Mouse (Mus musculus) cortical plate, adult 2 months (tissue): ENCODE measurements around the gene Ahsg. TPM values are rescaled to one million over a fixed set of nuclear protein-coding genes. Genes with fewer than 3 reads are reported as not detected.
A peak's percentile ranks its signal among the peaks of the same experiment; 100 is the strongest.

ENCODE experiments used
- H3K27ac ChIP-seq: fragments of 200-500 bp; 2 replicates; pipeline ENCODE4 v1.5.1; 2012; ENCODE audit warnings: low read length, control low read depth, inconsistent platforms; ENCODE audit not compliant: insufficient read depth
- H3K4me1 ChIP-seq: fragments of 200-500 bp; 2 replicates; pipeline ENCODE4 v1.6.1; 2011; ENCODE audit warnings: low read length; ENCODE audit not compliant: control insufficient read depth, insufficient read depth
- H3K4me3 ChIP-seq: fragments of 200-500 bp; 2 replicates; pipeline ENCODE4 v1.5.1; 2011; ENCODE audit warnings: mild to moderate bottlenecking, low read length, control low read depth; ENCODE audit not compliant: insufficient read depth
- CTCF ChIP-seq: fragments of 200-500 bp; IDR thresholded peaks from 2 replicates; pipeline ENCODE4 v1.5.1; 2011; ENCODE audit warnings: mild to moderate bottlenecking, control low read depth, low read length; ENCODE audit not compliant: insufficient read depth; ENCODE audit errors: extremely low read depth
- POLR2A ChIP-seq: fragments of 200-500 bp; IDR thresholded peaks from 2 replicates; pipeline ENCODE4 v1.6.1; 2011; ENCODE audit warnings: mild to moderate bottlenecking, low read length, control low read depth; ENCODE audit not compliant: insufficient read depth; ENCODE audit errors: extremely low read depth
- polyA plus RNA-seq: library from polyadenylated mRNA; depleted of rRNA; stranded (reverse); fragments of >200 nt; gene quantifications from 2 replicates; pipeline ENCODE4 v1.2.3, GENCODE M21; 2012; rRNA removed

Gene Ahsg
- 0.23 TPM in 1 of 2 replicates, not detected in the other for polyA plus RNA-seq

- TF ChIP-seq POLR2A (no peak), CTCF (no peak)
- no peak within 1 kb of the TSS for H3K27ac ChIP-seq
- no peak within 1 kb of the TSS for H3K4me3 ChIP-seq
- H3K4me1 ChIP-seq: no peaks in the 10 kb centered on the region
Observed at GRCm38 (mm10) chr16:22890683-22891510, at the start of gene Ahsg. TSS of gene Ahsg (plus strand) at chr16:22891277.

- peaks cover 6% of the 10 kb centered on the region; the same call in 1 of the 2 replicates for H3K4me1 ChIP-seq
- no peak overlapping the region for H3K27ac ChIP-seq
- TF ChIP-seq CTCF (no peak), POLR2A (no peak)
- no peak overlapping the region for H3K4me3 ChIP-seq
Observed at GRCm38 (mm10) chr16:22842871-22843270, 48.2 kb upstream of the Ahsg start.

- TF ChIP-seq POLR2A (peak; percentile 60), CTCF (no peak)
- peak overlapping the region; percentile 48 for H3K4me3 ChIP-seq
- peaks cover 6% of the 10 kb centered on the region; the same call in 1 of the 2 replicates for H3K4me1 ChIP-seq
- no peak overlapping the region for H3K27ac ChIP-seq
Observed at GRCm38 (mm10) chr16:22844061-22844801, 46.8 kb upstream of the Ahsg start.

- no peak overlapping the region for H3K27ac ChIP-seq
- peak overlapping the region; percentile 48 for H3K4me3 ChIP-seq
- TF ChIP-seq CTCF (no peak), POLR2A (no peak)
- H3K4me1 ChIP-seq: peaks cover 4% of the 10 kb centered on the region; the same call in 1 of the 2 replicates
Observed at GRCm38 (mm10) chr16:22844834-22845233, 46.2 kb upstream of the Ahsg start.

- no peak for TF ChIP-seq CTCF
- TF ChIP-seq POLR2A: no peak
- H3K4me3 ChIP-seq: no peak overlapping the region
- H3K4me1 ChIP-seq: no peaks in the 10 kb centered on the region
- H3K27ac ChIP-seq: no peak overlapping the region
Observed at GRCm38 (mm10) chr16:22845481-22845880, 45.6 kb upstream of the Ahsg start.

GRCm38 (mm10) chr16:22847686-22848085 lies 43.4 kb upstream of the Ahsg start:
- Histone ChIP-seq H3K4me3 (no peak overlapping the region), H3K4me1 (no peaks in the 10 kb centered on the region), H3K27ac (no peak overlapping the region)
- TF ChIP-seq CTCF (no peak), POLR2A (no peak)

GRCm38 (mm10) chr16:22848331-22848730 lies 42.7 kb upstream of the Ahsg start:
- Histone ChIP-seq H3K4me1 (no peaks in the 10 kb centered on the region), H3K4me3 (no peak overlapping the region), H3K27ac (no peak overlapping the region)
- TF ChIP-seq POLR2A (no peak), CTCF (no peak)

- Histone ChIP-seq H3K4me1 (no peaks in the 10 kb centered on the region), H3K27ac (no peak overlapping the region), H3K4me3 (no peak overlapping the region)
- TF ChIP-seq CTCF (no peak), POLR2A (no peak)
Observed at GRCm38 (mm10) chr16:22852709-22853108, 38.4 kb upstream of the Ahsg start.

- peaks cover 3% of the 10 kb centered on the region for H3K4me1 ChIP-seq
- TF ChIP-seq POLR2A: no peak
- TF ChIP-seq CTCF: no peak
- peak overlapping the region; percentile 41; the same call in 1 of the 2 replicates for H3K4me3 ChIP-seq
- no peak overlapping the region for H3K27ac ChIP-seq
Observed at GRCm38 (mm10) chr16:22856773-22857172, 34.3 kb upstream of the Ahsg start.
